Mouse (Mus musculus) thymus, adult 2 months (tissue): ENCODE measurements at regions not wholly inside any gene's neighbourhood (a gene's known extent, or its start where the extent isn't known, plus 50 kb on each side); places are given as distances from the start of the nearest gene placed in this dataset.

Experiments
- CTCF ChIP-seq: fragments of 200-500 bp; IDR thresholded peaks from 2 replicates; pipeline ENCODE4 v1.5.1; 2012; ENCODE audit warnings: mild to moderate bottlenecking, control low read depth, low read length, moderate library complexity, borderline replicate concordance; ENCODE audit not compliant: control insufficient read depth, poor library complexity, insufficient read depth; ENCODE audit errors: extremely low read depth
- POLR2A ChIP-seq: fragments of 200-500 bp; IDR thresholded peaks from 2 replicates; pipeline ENCODE4 v1.6.1; 2012; ENCODE audit warnings: mild to moderate bottlenecking, low read length, control low read depth, moderate library complexity; ENCODE audit not compliant: control insufficient read depth, poor library complexity, insufficient read depth; ENCODE audit errors: extremely low read depth

DNA sequence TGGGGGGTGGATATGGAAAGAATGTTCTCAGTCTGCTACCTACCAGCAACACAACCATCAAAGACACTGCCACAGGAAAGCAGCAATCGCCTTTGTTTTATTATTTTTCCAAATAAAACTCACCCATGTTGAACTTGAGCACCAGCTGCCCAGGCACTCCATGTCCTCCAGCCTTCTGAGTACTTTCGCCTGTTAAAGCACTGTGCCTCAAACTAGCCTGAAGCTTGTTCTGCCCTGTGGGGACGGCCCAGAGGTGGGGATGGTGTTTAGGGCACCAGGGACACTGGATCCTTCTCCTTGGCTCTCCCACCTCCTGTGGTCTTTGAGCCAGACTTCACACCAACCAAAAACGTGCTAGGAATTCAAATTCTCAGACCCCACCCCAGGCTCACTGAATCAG, 269.0 kb upstream of the Pkdcc start:
- TF ChIP-seq CTCF (no peak), POLR2A (no peak)
